Mouse (Mus musculus) lung, adult 2 months (tissue): ENCODE results near the gene Gm13277.

Experiments
- CTCF ChIP-seq: fragments of 200-500 bp; IDR thresholded peaks from 2 replicates; pipeline ENCODE4 v1.5.1; 2011; ENCODE audit warnings: mild to moderate bottlenecking, low read length, control low read depth; ENCODE audit not compliant: insufficient read depth
- POLR2A ChIP-seq: fragments of 200-500 bp; IDR thresholded peaks from 2 replicates; pipeline ENCODE4 v1.6.1; 2011; ENCODE audit warnings: low read depth, mild to moderate bottlenecking, control low read depth, low read length, borderline replicate concordance; ENCODE audit errors: extremely low read depth

- TF ChIP-seq POLR2A (no peak), CTCF (no peak)
Measured at GRCm38 (mm10) chr4:88815928-88816327, 27.5 kb downstream of the Gm13277 start, which contains the start of gene Ifna7.
